Mouse (Mus musculus) ES-E14 (cell line): ENCODE data around the gene Gm35549. TPM values are rescaled to one million over a fixed set of nuclear protein-coding genes. Genes with fewer than 3 reads are reported as not detected.
"Not testable (repeated sequence)": the region's sequence is repeated elsewhere in the genome, so short reads cannot be mapped to it uniquely, and the experiment has no call there.

Experiments
- DNase-seq: peaks from one replicate; pipeline ENCODE4 v3.0.0-alpha.2; 2013; ENCODE audit warnings: low read depth, low spot score
- H3K27ac ChIP-seq: 2 replicates; pipeline ENCODE4 v1.5.1; 2012; ENCODE audit warnings: low read depth, mild to moderate bottlenecking, low read length, moderate library complexity, mixed read lengths; ENCODE audit not compliant: poor library complexity, insufficient read depth, severe bottlenecking
- H3K36me3 ChIP-seq: 2 replicates; pipeline ENCODE4 v1.6.1; 2012; ENCODE audit warnings: mild to moderate bottlenecking, low read length, moderate library complexity, mixed read lengths; ENCODE audit not compliant: control insufficient read depth, poor library complexity, insufficient read depth, severe bottlenecking
- H3K4me1 ChIP-seq, 2 experiments: fragments of 150-350 bp in 1 of 2; sonication (generic) in 1 of 2; 2 replicates each; pipeline ENCODE4 v1.6.1; 2012; ENCODE audit warnings: low read length in 2 of 2, mild to moderate bottlenecking in 1 of 2, mixed read lengths in 1 of 2; ENCODE audit not compliant: control insufficient read depth in 2 of 2, insufficient read depth in 2 of 2, poor library complexity in 1 of 2
- H3K4me3 ChIP-seq, 2 experiments: fragments of 150-350 bp in 1 of 2; sonication (generic) in 1 of 2; 2 replicates each; pipeline ENCODE4 v1.5.1; 2012; ENCODE audit warnings: low read length in 2 of 2, low read depth in 1 of 2, mild to moderate bottlenecking in 1 of 2, mixed read lengths in 1 of 2; ENCODE audit not compliant: insufficient read depth in 1 of 2, poor library complexity in 1 of 2, severe bottlenecking in 1 of 2
- H3K9ac ChIP-seq: 2 replicates; pipeline ENCODE4 v1.6.1; 2012; ENCODE audit warnings: low read depth, mild to moderate bottlenecking, low read length, mixed read lengths; ENCODE audit not compliant: poor library complexity, insufficient read depth, severe bottlenecking
- H3K9me3 ChIP-seq: fragments of 150-350 bp; sonication (generic); 2 replicates; pipeline ENCODE4 v1.6.1; 2012; ENCODE audit warnings: low read depth, mild to moderate bottlenecking, low read length; ENCODE audit not compliant: control insufficient read depth, insufficient read depth
- CHD2 ChIP-seq: IDR thresholded peaks from 2 replicates; pipeline ENCODE4 v1.6.1; 2014; ENCODE audit warnings: mild to moderate bottlenecking, low read depth, low read length, inconsistent platforms
- HCFC1 ChIP-seq: IDR thresholded peaks from 2 replicates; pipeline ENCODE4 v1.6.1; 2012; ENCODE audit warnings: low read length, inconsistent platforms, borderline replicate concordance; ENCODE audit not compliant: insufficient read depth
- MAFK ChIP-seq: IDR thresholded peaks from 2 replicates; pipeline ENCODE4 v1.6.1; 2014; ENCODE audit warnings: mild to moderate bottlenecking, low read depth, low read length, inconsistent platforms; ENCODE audit not compliant: insufficient read depth
- ZC3H11A ChIP-seq: IDR thresholded peaks from 2 replicates; pipeline ENCODE4 v1.6.1; 2012; ENCODE audit warnings: low read depth, mild to moderate bottlenecking, inconsistent platforms, low read length, borderline replicate concordance
- ZNF384 ChIP-seq: IDR thresholded peaks from 2 replicates; pipeline ENCODE4 v1.6.1; 2012; ENCODE audit warnings: low read depth, low read length, inconsistent platforms
- in situ Hi-C, 2 experiments: fragments of 600-800 bp; cut with MboI; formaldehyde crosslinking; loops; one replicate each; pipeline ENCODE4 v1.15.1; 2025; ENCODE audit warnings: low sequenced_read_pairs in 2 of 2, inconsistent platforms in 1 of 2; ENCODE audit not compliant: unreplicated experiment in 2 of 2
- total RNA-seq: library from RNA; depleted of rRNA; stranded (reverse); fragments of 300-350 nt; gene quantifications from 2 replicates; pipeline ENCODE4 v1.2.3, GENCODE M21; 2012

The Gm35549 gene
- total RNA-seq, 1 experiment: 0.27 TPM

DNA sequence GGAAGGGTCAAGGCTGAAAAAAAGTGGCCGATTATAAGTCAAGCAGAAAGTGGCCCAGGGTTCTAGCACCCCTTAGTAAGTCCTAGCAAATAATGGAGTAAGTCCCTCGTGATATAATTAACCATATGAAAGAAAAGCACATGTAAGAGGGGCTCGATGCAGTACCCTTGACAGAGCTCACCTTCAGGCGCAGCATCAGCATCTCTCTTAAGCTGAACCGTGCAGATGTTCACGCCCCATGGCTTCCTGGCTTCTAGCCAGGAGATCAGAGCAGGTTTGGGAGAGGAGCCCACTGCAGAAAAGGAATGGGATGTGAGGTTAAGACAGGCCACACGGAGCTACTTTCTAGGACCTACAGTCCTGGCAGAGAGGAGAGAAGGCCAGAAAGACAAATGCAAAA lies 10.7 kb upstream of the Gm35549 start:
- no peak overlapping the region for H3K9ac ChIP-seq
- DNase-seq: no peak
- TF ChIP-seq CHD2: no peak
- no peak for TF ChIP-seq MAFK
- no peak for TF ChIP-seq HCFC1
- no peak for TF ChIP-seq ZNF384
- no peak for TF ChIP-seq ZC3H11A
- H3K36me3 ChIP-seq: peaks cover 51% of the 10 kb centered on the region
- H3K4me1 ChIP-seq: no peaks in the 10 kb centered on the region
- no peak overlapping the region for H3K4me3 ChIP-seq
- in situ Hi-C loops: no loop called here
- H3K9me3 ChIP-seq: peaks cover 25% of the 10 kb centered on the region
- no peak overlapping the region for H3K27ac ChIP-seq

GRCm38 (mm10) chr9:122847811-122848311 lies 4.0 kb upstream of the Gm35549 start:
- H3K36me3 ChIP-seq, H3K9me3 ChIP-seq, DNase-seq, in situ Hi-C loops, H3K4me3 ChIP-seq, H3K9ac ChIP-seq, H3K27ac ChIP-seq, H3K4me1 ChIP-seq: not testable (repeated sequence)

DNA sequence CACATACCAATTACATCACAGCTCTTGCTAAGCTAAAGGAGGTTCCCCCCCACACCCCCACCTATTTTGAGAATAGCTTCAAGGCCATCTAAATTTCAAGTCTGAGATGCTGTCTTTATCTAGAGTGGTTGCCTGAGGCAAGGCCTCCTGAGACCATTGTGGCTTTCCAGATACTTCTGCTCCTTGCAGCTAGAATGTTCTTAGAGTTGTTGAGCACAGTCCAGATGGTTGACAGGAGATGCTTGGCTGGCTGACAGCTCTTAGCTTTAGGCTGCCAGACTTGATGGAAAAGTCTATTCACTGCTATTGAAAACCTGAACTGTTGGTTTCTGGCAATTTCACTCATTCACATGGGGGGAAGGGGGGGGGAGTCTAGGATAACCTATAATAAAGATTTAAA lies 2.3 kb upstream of the Gm35549 start:
- H3K27ac ChIP-seq: no peak overlapping the region
- in situ Hi-C loops: no loop called here
- H3K9me3 ChIP-seq: no peaks in the 10 kb centered on the region
- no peak for TF ChIP-seq CHD2
- no peak for TF ChIP-seq HCFC1
- no peak for TF ChIP-seq MAFK
- no peak for TF ChIP-seq ZC3H11A
- TF ChIP-seq ZNF384: no peak
- DNase-seq: no peak
- no peaks in the 10 kb centered on the region for H3K4me1 ChIP-seq
- H3K9ac ChIP-seq: no peak overlapping the region
- no peaks in the 10 kb centered on the region for H3K36me3 ChIP-seq
- H3K4me3 ChIP-seq: no peak overlapping the region

GRCm38 (mm10) chr9:122845621-122846020 lies 1.8 kb upstream of the Gm35549 start:
- no peak for DNase-seq
- Histone ChIP-seq H3K9ac (no peak overlapping the region), H3K9me3 (no peaks in the 10 kb centered on the region), H3K4me3 (no peak overlapping the region), H3K4me1 (no peaks in the 10 kb centered on the region), H3K27ac (no peak overlapping the region), H3K36me3 (no peaks in the 10 kb centered on the region)
- in situ Hi-C loops: no loop called here
- no peak for TF ChIP-seq ZC3H11A
- no peak for TF ChIP-seq HCFC1
- TF ChIP-seq CHD2: no peak
- TF ChIP-seq ZNF384: no peak
- no peak for TF ChIP-seq MAFK

DNA sequence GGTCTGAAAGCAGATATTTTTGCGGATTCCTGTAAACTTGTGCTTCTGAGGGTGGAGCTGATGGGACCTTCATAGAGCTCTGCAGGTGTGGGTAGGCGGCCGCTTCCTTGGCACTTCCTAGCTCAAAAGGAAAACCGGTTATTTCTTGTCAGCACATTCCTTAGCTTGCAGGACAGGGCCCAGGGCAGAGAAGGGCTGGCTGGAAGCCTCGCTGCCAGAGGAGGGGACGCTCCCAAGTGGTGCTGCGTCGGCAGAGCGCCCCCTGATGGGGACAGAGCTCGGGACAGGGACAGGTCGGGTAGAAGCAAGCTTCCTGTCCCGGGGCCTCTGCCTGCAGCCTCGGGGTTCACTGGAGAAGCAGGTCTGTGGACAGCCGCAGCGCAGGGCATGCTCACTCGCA lies 6.2 kb downstream of the Gm35549 start:
- H3K4me1 ChIP-seq: peaks cover 5 to 7% of the 10 kb centered on the region in 2 experiments; a peak in 3 of 4 replicates
- H3K4me3 ChIP-seq: peak overlapping the region in 1 of 2 experiments; percentile 21; a peak in 2 of 4 replicates
- peak; percentile 77 for DNase-seq
- H3K9ac ChIP-seq: no peak overlapping the region
- H3K9me3 ChIP-seq: no peaks in the 10 kb centered on the region
- in situ Hi-C loops: no loop called here
- TF ChIP-seq ZNF384 (no peak), MAFK (0 out of 2 replicates have a peak, but pooled peaks have one; percentile 26), ZC3H11A (no peak), CHD2 (no peak), HCFC1 (no peak)
- no peak overlapping the region for H3K27ac ChIP-seq
- H3K36me3 ChIP-seq: no peaks in the 10 kb centered on the region
